Mouse (Mus musculus): ENCODE results near the gene Mpp2.

Mpp2 gene

DNA sequence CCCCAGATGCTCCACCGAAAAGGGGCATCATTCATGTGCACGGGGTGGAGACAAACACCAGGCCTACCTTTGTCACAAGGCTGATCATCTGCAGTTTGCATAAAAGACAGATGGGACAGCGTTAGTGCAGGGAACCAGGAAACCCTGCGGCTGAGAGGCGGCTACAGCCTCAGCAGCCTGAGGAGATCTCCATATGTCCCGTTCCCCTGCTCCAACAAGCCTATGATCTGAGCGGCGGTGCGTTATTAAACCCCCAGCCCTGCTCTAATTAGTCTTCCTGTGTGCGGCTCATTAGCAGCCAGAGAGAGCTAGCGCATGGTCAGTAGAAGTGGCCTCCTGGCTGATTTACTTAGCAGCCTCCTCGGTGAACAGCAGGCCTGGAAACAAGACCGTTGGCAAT lies 78.2 kb downstream of the Mpp2 start:
- no peak for DNase-seq (ENCODE audit: low read depth)

DNA sequence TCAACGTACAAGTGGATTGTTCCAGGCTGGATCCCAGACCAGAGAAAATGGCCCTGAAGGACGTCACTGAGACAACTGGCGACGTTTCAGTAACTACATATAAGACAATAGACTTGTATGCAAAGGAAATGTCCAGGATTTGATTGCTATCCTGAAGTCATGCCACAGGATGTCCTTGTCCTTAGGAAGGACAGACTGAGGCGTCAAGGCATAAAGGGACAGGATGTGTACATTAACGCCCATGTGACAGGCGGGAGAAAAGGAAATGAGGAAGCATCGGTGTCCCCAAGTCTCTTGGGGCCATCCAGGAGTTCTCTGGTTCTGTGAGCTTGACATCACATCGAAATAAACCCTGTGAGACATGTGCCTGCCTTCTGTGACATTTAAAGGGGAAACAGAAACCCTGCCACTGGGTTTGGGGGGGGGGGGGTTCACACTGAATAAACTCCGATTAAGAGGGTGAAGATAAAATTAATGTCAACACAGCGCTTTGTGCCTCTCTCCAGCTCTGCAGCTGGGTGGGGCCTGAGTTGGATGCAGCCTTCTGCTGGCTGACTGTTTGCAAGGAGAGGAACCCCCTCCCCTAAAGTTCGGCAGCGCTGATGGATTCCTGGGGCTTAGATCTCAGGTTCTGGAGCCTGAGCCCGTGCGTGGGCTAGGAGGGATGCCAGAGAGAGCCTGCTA lies 79.2 kb downstream of the Mpp2 start:
- DNase-seq (ENCODE audit: low read depth) = no peak

DNA sequence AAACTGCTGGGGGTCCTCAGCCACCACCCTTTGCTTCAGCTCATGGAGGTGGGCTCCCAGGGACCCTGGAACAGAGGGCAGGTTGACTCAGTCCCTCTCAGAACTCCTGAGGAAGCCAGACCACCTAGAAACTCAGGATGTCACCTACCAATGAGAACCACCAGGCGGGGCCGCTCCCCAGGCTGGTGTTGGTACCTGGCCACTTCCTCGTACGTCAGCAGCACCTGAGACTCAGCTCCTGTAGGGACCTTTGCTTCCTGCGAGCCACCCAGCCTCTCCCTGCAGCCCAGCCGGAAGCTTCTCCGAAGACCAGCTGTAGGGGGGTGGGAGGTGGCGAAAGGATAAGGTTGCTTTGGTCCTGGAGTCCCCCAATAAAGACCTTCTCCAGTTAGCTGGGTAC lies 79.9 kb downstream of the Mpp2 start:
- no peak for DNase-seq (ENCODE audit: low read depth)
